Mouse (Mus musculus): ENCODE data around the gene Scg2. TPM values are rescaled to one million over a fixed set of nuclear protein-coding genes. Genes with fewer than 3 reads are reported as not detected.

The Scg2 gene
- polyA plus RNA-seq, 1 experiment, result 184 TPM

DNA sequence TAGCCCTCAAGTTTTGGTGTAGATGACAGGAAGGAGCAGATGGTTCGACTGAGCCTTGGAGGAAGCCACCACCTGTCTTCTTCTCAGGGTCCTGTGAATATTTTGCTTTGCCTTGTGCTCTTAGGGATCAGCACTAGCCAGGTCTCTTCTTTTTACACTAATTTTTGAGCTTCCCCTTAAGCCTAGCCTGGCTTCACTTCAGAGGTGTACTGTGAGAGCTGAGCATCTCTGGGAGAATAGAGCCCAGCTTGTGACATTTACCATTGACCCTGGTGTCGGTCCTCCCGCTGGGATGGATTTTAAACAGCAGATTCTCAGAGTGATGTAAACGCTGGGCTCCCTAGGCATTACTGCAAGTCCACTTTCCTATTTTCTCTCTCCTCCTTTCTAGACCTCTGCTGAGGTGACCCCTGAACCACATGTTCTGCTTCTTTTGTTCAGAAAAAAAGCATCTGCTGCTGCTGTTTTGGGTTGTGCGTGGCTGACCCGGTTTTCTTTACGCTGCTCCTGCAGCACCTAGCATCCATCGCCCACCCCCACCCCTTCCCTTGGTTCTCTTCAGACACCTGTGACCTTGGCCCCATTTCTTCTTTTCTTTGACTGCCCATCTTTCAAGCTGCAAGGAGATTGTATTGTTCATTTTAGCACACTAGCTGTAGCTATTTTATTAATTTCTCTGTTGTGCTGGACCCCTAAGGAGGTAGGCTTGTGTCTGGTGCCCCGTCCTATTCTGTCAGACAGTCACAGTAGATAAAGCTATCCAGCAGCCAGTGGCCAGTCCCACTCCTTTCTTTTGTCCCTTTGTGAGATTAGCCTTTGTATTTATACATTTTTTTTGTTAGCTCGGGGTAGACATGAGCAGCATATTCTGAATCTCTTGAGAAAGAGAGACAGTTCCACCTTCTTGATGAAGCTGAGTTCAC lies 38.6 kb downstream of the Scg2 start:
- Histone ChIP-seq H3K27ac (ENCODE audit: insufficient read depth, low read length) (peak overlapping the region; percentile 8; the same call in 1 of the 2 replicates), H3K27me3 (ENCODE audit: control insufficient read depth, insufficient read depth, low read length) (no peaks in the 10 kb centered on the region), H3K4me1 (ENCODE audit: control insufficient read depth, insufficient read depth, low read length) (peaks cover 14% of the 10 kb centered on the region), H3K4me3 (replicated peaks; ENCODE audit: insufficient read depth, low read depth, low read length) (no peak overlapping the region)
- 28% methylated on average over 10 of the region's 10 CpGs for WGBS
- TF ChIP-seq POLR2A (IDR thresholded peaks at IDR 0.05; ENCODE audit: borderline replicate concordance, insufficient read depth, low read length) (no peak), CTCF (IDR thresholded peaks at IDR 0.05; ENCODE audit: borderline replicate concordance, insufficient read depth, low read depth, low read length) (no peak)
- DNase-seq, result peak; percentile 58 to 71

DNA sequence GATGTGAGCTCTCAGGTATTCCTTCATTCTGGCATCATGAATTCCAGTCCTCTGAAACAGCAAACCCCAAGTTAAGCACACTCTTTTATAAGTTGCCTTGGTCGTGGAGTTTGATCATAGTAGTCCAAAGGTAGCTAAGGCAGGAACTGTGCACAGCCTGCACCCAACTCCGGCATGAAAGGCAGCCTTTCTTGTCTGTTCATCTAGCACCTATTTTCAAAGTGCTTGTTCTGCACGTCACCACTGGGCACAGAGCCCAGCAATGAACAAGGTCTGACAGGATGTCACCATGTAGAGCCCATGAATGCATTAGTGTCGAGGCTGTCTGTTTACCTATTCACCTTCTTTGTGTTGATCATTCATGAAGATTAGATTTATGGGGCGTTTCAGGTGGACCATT lies 39.6 kb downstream of the Scg2 start:
- DNase-seq, result peak; percentile 32 to 42
- Histone ChIP-seq H3K4me1 (ENCODE audit: control insufficient read depth, insufficient read depth, low read length) (peaks cover 14% of the 10 kb centered on the region), H3K27ac (ENCODE audit: insufficient read depth, low read length) (peak overlapping the region; percentile 27; the same call in 1 of the 2 replicates), H3K27me3 (ENCODE audit: control insufficient read depth, insufficient read depth, low read length) (no peaks in the 10 kb centered on the region), H3K4me3 (replicated peaks; ENCODE audit: insufficient read depth, low read depth, low read length) (no peak overlapping the region)
- WGBS, result 47% methylated on average over 5 of the region's 5 CpGs
- TF ChIP-seq POLR2A (IDR thresholded peaks at IDR 0.05; ENCODE audit: borderline replicate concordance, insufficient read depth, low read length), result no peak
- TF ChIP-seq CTCF (IDR thresholded peaks at IDR 0.05; ENCODE audit: borderline replicate concordance, insufficient read depth, low read depth, low read length), result no peak

Other genes with a start within 250 kb of the Scg2 start
- gene Ap1s3, start 231.9 kb upstream of the Scg2 start, polyA plus RNA-seq (2012; rRNA removed), result 1.8 and 3.0 TPM in 2 replicates